Mouse (Mus musculus) thymus, postnatal 4 days (tissue): ENCODE measurements at regions not wholly inside any gene's neighbourhood (a gene's known extent, or its start where the extent isn't known, plus 50 kb on each side); places are given as distances from the start of the nearest gene placed in this dataset.
"Not testable (repeated sequence)": the region's sequence is repeated elsewhere in the genome, so short reads cannot be mapped to it uniquely, and the experiment has no call there.

Source experiments
- DNase-seq: peaks from one replicate; pipeline ENCODE4 v3.0.0; 2021

DNA sequence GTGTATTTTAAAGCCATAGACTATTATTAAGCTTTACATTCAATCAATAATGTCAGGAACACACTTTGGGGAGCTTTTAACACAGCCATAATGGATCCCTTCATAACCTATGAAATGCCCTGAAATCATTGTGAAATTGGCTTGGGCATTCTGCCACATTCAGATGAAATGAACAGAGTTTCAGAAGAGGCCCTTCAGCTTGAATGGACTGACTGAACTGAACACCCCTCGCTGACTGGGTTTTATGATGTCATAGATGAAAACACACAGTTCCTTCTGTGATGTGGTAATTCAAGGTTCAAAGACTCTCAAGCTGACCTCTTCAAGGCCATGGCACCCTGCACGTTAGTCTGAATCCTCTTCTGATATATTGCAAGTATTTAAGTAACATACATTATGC is 298.4 kb upstream of the Ercc4 start:
- no peak for DNase-seq

DNA sequence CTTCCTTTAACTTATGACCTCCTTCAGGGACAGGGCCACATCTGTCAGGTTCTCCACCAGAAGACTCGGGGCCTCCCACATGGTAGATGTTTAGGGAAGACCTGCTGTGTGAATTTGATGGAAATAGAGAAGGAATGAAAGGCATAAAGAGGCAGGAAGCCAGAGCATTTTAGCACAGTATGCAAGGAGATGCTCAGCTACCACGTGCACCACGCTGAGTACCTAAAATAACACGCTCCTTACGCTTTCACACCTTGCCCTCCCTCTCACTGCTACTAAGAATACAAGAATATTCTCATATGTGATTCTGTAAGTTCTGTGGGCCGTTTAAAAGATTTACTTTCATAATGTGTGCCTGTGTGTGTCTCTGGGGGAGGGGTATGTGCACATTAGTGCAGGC is 284.8 kb upstream of the Ercc4 start:
- no peak for DNase-seq

DNA sequence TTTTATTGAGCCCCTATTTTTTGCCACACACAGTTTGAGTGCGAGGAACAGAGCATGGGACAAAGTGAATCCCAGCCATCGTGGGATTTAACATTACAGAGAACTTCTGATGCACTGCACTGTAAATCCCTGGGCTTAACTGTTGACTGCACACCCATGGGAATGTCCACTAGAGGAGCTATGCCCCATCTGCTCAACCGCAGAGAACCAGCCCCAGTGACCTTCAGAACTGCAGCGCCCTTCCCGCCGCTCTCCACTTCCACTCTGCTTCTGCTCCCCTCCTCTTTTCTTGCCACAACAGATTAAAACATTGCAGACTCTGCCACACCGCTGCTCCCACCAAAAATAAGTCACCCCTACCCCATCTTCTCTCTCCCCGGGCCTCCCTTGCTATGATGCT is 283.3 kb upstream of the Ercc4 start:
- DNase-seq: no peak

DNA sequence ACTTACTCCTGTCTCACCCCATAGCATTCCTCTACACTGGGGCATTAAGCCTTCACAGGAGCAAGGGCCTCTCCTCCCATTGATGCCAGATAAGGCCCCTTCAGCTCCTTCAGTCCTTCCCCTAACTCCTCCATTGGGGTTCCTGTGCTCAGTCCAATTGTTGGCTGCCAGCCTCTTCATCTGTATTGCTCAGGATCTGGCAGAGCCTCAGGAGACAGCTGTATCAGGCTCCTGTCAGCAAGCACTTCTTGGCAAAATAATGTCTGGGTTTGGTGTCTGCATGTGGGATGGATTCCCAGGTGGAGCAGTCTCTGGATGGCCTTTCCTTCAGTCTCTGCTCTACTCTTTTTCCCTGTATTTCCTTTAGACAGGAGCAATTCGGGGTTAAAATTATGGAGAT is 278.2 kb upstream of the Ercc4 start:
- not testable (repeated sequence) for DNase-seq

DNA sequence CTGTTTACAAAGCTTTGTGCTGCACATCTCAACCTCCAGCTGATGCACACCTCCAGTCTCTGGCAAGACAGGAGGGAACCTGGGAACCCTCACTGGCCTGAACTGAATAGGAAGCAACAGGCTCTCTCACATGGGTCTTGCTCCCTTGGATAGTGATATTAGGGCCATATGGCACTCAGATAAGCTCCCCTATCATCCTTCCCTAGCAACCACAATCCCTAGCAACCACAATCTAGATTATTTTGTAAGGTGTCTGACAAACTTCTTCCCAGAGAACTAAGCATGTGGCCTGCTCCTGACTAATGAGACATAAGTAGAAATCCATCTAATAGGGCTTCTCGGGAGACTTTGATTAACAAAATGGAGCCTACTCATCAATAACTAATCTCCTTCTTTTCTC is 253.1 kb upstream of the Ercc4 start:
- no peak for DNase-seq

DNA sequence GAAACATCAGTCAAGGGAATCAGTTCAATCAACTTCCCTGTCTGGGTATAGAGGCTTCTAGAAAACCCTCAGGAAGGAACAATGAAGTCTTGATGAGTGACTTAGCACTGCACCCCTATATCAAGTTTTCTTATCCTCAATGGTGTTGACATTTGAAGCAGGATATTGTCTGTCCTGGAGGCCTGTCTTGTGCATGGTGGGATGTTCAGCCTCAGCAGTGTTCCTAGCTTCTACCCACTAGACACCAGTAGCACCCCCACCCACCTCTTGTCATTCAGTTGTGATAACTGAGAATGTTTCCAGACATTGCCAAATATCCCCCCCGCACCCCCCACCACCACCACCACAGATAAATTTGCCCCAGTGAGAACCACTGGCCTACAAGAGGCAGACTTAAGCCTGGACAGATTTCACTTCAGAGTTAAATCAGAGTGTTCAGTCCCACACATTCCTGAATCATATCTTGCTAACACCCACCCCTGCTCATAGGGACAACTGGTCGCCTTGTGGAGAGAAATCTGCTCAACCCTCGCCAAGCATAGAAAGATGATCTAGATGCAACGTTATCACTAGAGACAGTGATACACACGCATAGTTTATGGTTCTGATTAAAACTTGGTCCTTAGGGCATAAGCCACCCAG is 249.6 kb upstream of the Ercc4 start:
- DNase-seq: no peak

DNA sequence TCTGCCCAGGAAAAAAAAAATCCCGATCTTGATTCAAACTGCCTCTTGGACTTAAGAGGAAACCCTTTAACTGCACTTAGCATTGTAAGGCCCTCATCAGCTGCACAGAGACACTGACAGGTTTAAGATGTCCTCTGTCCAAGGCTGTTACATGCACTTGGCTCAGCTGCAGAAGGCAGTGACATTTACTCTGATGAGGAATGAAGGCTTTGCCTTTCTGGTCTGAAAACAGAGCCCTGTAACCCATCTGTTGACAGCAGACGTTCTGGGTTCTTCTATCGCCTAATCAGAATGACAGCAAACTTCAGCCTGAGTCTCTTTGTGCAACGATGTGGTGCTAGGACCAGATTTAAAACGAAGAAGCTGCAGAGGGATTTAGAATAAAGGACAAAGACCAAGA is 246.9 kb upstream of the Ercc4 start:
- DNase-seq: no peak

DNA sequence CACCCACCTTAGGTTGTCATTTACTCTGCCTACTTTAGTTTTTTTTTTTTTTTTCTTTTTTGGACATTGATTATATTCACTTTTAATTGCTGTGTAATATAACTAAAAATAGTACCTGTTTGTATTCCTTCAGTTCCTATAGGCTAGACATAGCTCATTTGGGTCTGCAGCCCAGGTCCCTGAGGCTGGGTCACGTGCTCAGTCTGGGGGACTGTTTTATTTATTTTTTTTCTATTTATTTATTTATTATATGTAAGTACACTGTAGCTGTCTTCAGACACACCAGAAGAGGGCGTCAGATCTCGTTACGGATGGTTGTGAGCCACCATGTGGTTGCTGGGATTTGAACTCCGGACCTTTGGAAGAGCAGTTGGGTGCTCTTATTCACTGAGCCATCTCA is 231.2 kb upstream of the Ercc4 start:
- DNase-seq: not testable (repeated sequence)

DNA sequence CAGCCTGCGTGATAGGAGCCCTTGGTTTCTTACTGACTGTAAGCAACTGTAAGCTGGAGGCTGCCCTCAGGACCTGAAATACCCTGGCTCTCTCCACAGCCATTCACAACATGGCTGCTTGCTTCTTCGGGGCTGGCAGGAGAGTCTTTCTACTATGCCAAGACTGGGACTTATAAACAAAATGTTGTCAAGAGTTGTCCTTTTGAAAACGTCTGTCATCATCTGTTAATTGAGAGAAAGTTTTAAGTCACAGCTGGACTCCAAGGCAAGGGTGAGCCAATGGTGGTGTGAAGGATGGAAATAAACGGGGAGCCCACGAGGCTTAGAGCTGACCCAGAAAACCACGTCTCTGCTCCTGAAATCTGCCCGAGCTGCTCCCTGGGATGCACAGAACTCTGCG is 229.5 kb upstream of the Ercc4 start:
- no peak for DNase-seq

DNA sequence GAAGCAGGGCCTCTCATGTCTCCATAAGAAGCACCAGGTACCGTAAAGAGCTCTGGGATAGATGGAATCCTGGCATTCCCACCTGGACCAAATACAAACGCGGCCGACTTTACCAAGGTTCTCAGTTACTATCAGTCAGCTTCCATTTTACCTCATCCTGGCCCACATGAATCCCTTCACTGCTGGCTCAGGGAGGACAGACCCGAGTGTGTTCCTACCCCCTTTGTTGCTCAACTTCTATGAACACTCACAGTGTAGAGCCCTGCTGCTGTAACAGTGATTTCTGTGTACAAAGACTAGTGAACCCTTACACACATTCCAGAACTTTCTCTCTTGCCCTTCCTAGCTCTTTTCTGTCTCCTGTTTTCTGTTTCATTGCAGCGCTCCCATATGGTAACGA is 229.0 kb upstream of the Ercc4 start:
- DNase-seq: no peak

DNA sequence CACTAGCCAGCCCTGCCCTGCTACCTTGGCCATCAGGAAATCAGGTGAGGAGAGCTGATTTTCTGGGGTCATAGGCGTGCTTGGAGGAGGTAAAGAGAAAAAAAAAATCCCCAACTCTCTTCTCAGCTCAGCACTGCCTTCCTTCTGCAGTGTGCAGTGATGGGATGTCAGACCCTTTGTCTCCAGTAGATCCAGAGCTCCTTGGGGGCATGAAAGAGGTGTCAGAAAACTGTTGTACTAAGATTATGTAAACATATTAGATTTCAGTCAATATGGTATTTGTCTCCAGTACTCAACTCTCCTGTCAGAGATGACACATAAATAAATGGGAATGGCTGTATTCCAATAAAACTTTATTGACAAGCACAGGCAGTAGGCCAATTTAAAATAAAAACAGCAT is 226.8 kb upstream of the Ercc4 start:
- DNase-seq: no peak

DNA sequence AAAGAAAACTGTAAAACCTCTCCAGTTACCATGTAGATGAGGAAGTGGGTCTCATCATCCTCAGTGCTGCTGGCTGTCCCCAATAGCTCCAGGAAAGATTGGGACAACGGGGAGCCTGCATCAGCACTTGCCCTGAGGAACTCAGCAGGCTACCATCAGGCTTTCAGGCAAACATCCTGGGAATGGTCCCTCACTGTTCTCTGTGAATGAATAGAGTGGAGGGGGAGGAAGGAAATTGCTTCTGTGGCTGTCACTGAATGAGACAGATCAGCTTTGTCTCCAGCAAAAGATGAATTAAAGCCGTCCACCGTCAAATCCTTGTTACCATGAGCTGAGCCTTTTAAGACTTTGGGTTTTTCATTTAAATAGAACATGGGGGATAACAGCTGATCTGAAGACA is 224.9 kb upstream of the Ercc4 start:
- DNase-seq: no peak

DNA sequence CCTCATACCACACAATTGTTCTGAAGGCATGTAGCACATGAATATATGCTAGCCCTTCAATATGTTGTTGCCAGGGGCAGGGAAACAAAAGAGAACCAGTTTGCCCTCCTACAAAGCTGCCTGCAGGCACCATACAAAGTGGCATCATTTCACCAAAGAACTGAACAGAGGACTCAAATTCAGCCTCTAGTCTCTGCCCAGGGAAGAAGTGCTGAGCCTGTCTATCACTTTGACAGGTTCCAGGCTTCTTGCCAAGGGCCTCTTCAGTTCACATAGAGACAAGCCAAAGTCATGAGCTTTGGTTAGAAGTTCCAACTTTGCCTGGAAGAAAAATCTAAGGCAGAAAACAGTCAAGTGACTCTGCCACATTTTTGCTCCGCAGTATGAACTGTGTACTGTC is 223.4 kb upstream of the Ercc4 start:
- DNase-seq: no peak

DNA sequence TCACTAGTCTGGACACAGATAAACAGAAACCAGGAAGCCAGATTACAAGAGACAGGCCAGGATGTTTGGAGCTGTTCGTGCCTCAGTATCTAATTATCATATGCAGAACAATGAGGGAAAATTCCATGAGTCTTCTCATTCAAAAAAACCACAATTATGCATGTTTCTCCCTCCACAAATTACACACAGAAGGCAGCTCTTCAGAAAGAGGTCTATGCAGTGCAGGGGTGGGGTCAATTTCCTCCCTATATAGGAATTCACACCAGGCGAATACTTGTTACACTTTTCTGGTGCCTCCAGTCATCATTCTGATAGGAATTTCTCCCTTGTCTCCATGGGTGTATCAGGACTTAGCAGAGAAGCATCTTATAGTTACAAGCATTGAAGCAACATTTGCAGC is 222.1 kb upstream of the Ercc4 start:
- DNase-seq: no peak

DNA sequence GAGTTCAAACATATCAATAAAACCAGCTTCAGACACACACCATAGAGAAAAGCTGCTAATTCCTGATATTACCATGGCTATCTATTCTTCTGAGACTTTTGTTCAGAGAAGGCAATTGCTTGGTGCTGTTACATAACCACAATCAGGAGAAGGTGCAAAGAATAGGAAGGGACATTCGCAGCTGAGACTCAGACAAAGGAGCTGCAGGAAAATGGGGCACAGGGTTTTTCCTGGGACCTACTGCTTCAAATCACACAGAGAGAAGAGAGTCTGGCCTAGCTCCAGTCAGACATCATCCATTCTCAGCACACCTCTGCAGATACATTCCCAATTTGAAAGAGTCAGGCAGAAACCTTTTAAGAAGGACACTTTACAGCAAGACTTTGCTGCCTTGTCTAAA is 219.4 kb upstream of the Ercc4 start:
- no peak for DNase-seq

DNA sequence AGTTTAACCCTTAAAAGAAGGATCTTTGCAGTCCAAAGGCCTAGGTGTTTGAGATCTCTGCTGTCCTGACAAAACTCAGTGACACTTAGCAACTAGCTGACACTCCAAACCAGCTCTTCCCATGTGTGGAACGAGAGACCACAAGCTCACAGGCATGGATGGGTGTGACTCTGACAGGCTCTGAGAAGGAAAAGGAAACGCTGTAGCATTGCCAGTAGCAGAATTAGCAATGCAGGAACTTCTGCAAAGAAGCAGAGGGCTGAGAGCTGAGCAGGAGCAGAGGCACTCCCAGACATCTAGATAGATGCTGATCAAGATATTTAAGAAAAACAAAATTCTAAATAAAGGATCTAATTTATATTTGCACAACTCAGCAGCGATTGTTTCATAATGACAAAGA is 218.9 kb upstream of the Ercc4 start:
- DNase-seq: no peak

DNA sequence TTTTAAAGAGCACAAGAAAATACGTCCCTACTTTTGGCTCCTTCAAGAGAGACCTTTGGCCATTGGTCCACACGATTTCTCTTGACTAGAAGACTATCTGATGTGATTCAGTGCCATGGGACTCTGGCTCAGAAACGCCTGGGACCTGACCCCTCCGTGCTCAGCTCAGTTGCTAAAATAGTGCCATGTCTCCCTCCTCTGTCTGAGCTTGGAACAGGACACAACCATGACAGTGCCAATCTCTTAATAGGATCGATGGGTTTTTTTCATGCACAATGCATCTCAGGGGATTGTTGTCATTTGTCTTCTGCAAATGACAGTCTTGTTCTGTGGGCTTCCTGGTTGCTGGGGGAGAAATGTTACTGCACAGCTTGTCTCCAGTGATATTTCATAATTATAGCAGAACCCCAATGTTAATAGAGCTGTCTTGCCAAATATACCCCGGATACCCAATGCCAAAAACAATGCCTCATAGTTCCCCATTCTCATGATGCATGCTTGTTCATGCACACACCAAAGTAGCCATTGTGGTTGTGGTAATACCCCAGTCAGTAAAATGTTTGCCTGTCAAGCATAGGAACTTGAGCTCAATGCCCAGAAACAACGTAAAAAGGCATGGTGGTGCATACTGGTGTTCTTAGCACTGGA is 216.7 kb upstream of the Ercc4 start:
- DNase-seq: no peak

DNA sequence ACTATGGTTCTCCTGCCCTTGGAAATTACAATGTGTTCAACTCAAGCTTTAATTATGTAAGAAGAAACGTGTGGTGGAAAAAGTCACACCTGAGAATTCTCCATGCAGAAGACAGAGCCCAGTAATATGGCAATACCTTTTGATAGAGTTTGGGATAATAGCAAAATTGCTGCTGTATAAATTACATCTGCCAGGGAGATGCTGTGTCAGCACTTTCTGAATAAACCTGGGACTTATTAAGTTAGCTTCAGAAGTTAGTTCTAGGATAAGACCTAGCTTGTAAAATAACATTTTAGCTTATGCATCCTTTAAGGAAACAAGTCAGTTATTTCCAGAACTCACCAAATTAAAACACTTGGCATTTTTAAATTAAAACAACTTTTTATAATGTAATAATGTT is 212.2 kb upstream of the Ercc4 start:
- DNase-seq: no peak

DNA sequence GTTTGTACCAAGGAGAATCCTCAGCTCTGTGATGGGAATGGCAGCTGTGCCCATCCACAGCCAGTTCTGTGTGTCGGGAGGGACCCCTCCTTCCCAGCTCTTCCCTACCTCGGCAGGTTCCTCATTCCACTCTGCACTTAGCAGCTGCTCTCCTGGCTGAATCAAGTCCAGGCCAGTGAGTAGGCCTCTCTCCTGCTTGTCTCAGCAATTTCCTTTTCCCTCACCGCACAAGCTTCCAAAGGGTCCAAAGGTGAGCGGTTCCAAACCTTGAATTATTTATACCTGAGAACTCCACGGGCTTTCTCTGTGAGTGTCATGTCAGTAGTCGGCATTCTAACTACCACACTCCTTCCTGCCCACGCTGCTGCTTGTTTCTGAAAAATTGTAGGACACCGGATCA is 208.8 kb upstream of the Ercc4 start:
- DNase-seq: no peak

DNA sequence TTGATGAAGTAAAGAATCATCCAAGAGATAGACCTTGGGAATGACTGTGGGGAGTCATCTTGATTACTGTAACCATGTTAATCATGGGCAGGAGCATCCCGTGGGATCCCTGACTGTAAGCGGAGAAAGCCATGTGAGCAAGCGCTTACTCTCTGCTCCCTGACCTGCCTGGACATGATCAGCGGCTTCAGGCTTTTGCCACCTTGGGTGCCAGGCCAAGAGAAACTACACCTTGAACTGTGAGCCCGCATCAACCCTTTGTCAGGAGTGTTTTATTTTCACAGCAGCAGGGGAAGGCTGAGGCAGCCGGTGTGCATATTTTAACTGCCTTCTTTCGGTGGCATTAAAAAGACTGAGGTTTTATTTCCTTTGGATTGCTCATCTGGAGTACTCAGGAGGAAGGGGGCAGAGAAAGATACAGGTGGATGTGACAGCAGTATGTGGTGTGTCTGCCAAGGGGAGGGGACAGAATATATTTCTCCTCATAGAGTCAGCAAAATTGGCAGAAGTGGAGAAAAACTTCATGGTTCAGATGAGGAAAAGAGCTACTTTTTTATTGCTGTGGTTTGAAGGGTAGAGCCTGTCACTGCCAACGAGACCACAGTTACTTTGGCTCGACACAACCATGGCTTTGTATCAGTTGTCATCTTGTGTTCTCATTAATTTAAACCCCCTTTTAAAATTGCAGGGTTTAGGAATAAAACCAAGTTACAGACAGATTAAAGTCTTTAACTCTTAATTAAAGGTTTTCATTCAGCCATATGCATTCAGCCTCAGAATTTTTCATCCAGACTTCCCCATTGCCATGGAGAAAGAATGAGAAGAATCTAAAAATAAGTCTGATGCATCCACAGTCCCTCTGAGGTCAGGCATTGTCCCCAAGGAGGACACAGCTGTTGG is 208.1 kb upstream of the Ercc4 start:
- DNase-seq: no peak

DNA sequence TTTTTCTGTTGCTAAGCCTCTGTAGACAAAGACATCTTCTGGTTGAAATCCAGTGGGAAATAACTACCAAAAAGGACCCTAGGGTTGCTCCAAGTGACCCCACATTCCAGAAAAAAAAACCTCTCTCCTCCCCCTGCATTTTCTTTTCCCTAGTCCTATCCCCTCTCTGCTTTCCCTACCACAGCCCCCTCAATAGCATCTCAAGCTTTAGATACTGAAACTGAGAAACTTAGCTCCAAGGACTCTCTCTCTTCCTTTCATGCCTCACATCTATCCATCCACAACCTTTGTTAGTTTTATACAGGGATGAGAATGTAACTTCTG is 207.5 kb upstream of the Ercc4 start:
- no peak for DNase-seq

DNA sequence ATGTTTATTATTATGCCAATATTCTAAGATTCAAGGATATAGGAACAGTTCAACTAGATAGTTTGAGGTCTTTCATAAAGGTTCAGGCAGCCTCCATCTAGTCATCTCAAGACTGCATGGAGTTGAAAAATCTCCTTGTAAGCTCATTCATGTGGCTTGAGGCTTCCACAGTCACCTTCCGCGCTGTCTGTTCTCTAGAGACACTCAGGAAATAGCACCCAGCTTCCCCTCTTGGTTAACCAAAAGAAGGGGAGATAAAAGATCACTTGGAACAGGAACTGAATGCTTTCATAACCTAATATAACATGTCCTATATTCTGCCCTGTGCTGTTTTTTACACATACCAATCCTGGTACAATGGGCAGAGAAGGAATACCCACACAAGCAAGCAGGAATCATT is 206.3 kb upstream of the Ercc4 start:
- no peak for DNase-seq

DNA sequence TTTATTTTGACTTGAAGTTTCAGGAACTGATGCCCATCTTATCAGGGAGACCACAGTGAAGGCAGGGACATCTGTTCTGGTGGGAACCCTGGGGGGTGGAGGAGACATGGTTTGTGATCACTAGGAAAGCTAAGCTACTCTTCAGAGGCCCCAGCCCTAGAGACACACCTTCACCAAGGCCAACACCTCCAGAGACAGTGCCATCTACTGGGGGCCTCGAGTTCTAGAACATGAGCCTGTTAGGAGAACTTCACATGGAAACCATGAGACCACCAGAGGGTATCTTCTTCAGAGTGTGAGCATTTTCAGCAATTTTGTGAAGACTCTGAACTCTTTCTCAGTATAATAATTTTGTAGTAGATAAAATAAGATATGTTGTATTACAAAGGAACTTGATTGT is 204.5 kb upstream of the Ercc4 start:
- DNase-seq: no peak

DNA sequence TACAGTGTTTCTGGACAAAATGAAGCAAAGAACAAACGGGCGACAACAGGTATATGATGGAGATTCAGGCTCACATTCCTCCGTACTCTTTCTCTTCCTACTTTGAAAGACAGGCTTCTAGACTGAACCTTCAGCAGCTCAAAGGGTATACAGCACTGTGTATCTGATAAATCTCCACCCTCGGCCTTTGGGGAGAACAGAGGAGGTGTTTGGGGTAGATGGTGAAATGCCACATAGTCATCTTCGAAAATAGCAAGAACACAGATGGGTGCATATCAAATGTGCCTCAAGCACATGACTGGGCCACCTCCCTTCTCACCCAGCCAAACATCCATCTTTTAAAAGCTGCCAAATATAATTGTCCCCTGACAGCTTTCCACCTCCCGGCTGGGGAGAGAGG is 184.8 kb upstream of the Ercc4 start:
- DNase-seq: no peak

DNA sequence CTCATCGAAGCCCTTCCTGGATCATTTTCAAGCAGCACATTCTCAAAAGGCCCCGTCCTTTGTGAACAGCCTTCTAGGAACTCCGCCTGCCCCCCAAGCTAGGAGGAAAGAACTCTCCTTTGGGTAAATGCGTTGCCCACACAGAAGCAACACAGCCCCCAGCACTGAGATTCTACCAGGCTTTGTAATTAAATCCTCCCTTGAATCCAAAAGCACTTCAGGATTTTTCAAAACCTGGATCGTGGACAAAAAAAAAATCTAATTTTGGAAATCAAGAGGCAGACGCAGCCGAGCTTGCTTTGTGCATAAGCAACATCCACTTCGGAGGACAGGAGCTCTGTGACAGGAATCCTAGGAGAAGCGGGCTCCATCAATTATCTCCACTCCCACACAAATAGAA is 183.6 kb upstream of the Ercc4 start:
- DNase-seq: no peak
